Mouse (Mus musculus) intestine, postnatal 0 days (tissue): ENCODE results near the gene Cyb561d1. TPM values are rescaled to one million over a fixed set of nuclear protein-coding genes. Genes with fewer than 3 reads are reported as not detected.

Source experiments
- ATAC-seq: fragments of 200-750 bp; cut with Nextera tagmentation; 2 replicates; pipeline ENCODE4 v1.8.0; 2017; ENCODE audit warnings: mild to moderate bottlenecking, moderate TSS enrichment, moderate library complexity
- H3K27ac ChIP-seq: fragments of 300-500 bp; sonication (generic); 2 replicates; pipeline ENCODE4 v1.5.1; 2014; ENCODE audit warnings: mild to moderate bottlenecking, low read depth, low read length, moderate library complexity
- H3K27me3 ChIP-seq: fragments of 300-500 bp; sonication (generic); replicated peaks from 2 replicates; pipeline ENCODE4 v1.6.1; 2014; ENCODE audit warnings: low read length, mixed read lengths; ENCODE audit not compliant: control insufficient read depth, insufficient read depth
- H3K36me3 ChIP-seq: fragments of 300-500 bp; sonication (generic); 2 replicates; pipeline ENCODE4 v1.6.1; 2014; ENCODE audit warnings: mild to moderate bottlenecking, moderate library complexity; ENCODE audit not compliant: control insufficient read depth, insufficient read depth
- H3K4me1 ChIP-seq: fragments of 300-500 bp; sonication (generic); replicated peaks from 2 replicates; pipeline ENCODE4 v1.6.1; 2014; ENCODE audit warnings: antibody characterized with exemption, low read length, mixed read lengths; ENCODE audit not compliant: control insufficient read depth, insufficient read depth
- H3K4me2 ChIP-seq: fragments of 300-500 bp; sonication (generic); replicated peaks from 2 replicates; pipeline ENCODE4 v1.6.1; 2014; ENCODE audit warnings: low read depth, mild to moderate bottlenecking, moderate library complexity
- H3K4me3 ChIP-seq: fragments of 300-500 bp; sonication (generic); 2 replicates; pipeline ENCODE4 v1.5.1; 2014; ENCODE audit warnings: low read depth, low read length
- H3K9ac ChIP-seq: fragments of 300-500 bp; sonication (generic); 2 replicates; pipeline ENCODE4 v1.6.1; 2014; ENCODE audit warnings: mild to moderate bottlenecking, low read depth, low read length
- H3K9me3 ChIP-seq: fragments of 300-500 bp; sonication (generic); 2 replicates; pipeline ENCODE4 v1.6.1; 2016; ENCODE audit warnings: mixed run types; ENCODE audit not compliant: control insufficient read depth
- CTCF ChIP-seq: sonication (generic); IDR thresholded peaks from 2 replicates; pipeline ENCODE4 v1.5.1; 2016; ENCODE audit warnings: low read depth, mild to moderate bottlenecking, control low read depth, antibody characterized with exemption, moderate library complexity
- WGBS: fragments of 180-500 bp; shearing (Covaris S2); extraction: QIAGEN DNeasy Blood & Tissue Kit; methylation state at CpG from one replicate; pipeline ENCODE4 v1.1.7; 2014; 5-methylcytosine and 5-hydroxymethylcytosine counted together
- polyA plus RNA-seq: library from polyadenylated mRNA; unstranded; fragments of >200 nt; fragmentation: Nextera tagmentation; extraction: Ambion mirVana; gene quantifications from 2 replicates; pipeline ENCODE4 v1.2.1, GENCODE M21; 2015

The Cyb561d1 gene
- polyA plus RNA-seq, 1 experiment from 2014 or later, result 6.3 TPM

- Histone ChIP-seq H3K4me3 (no peak overlapping the region), H3K4me2 (no peak overlapping the region), H3K27ac (no peak overlapping the region), H3K4me1 (no peaks in the 10 kb centered on the region), H3K36me3 (peaks cover 8% of the 10 kb centered on the region; the same call in 1 of the 2 replicates), H3K9me3 (no peaks in the 10 kb centered on the region), H3K27me3 (no peaks in the 10 kb centered on the region), H3K9ac (no peak overlapping the region)
- 82% methylated on average over 7 of the region's 7 CpGs for WGBS
- ATAC-seq, result no peak
- TF ChIP-seq CTCF, result no peak
These were observed 4.9 kb downstream of the Cyb561d1 start for GRCm38 (mm10) chr3:108195941-108196590.

GRCm38 (mm10) chr3:108195287-108195686, 5.7 kb downstream of the Cyb561d1 start:
- Histone ChIP-seq H3K4me1 (no peaks in the 10 kb centered on the region), H3K4me3 (no peak overlapping the region), H3K27ac (no peak overlapping the region), H3K4me2 (no peak overlapping the region), H3K9ac (no peak overlapping the region), H3K27me3 (no peaks in the 10 kb centered on the region), H3K36me3 (peaks cover 8% of the 10 kb centered on the region; the same call in 1 of the 2 replicates), H3K9me3 (no peaks in the 10 kb centered on the region)
- ATAC-seq, result no peak
- WGBS, result 90% methylated on average over 4 of the region's 4 CpGs
- TF ChIP-seq CTCF, result no peak

GRCm38 (mm10) chr3:108193686-108194085, 7.3 kb downstream of the Cyb561d1 start:
- H3K27me3 ChIP-seq, result no peaks in the 10 kb centered on the region
- ATAC-seq, result no peak
- no peak overlapping the region for H3K4me2 ChIP-seq
- WGBS, result 54% methylated on average over 4 of the region's 4 CpGs
- TF ChIP-seq CTCF, result no peak
- no peaks in the 10 kb centered on the region for H3K9me3 ChIP-seq
- peaks cover 8% of the 10 kb centered on the region; the same call in 1 of the 2 replicates for H3K36me3 ChIP-seq
- H3K4me3 ChIP-seq, result no peak overlapping the region
- H3K27ac ChIP-seq, result no peak overlapping the region
- no peak overlapping the region for H3K9ac ChIP-seq
- no peaks in the 10 kb centered on the region for H3K4me1 ChIP-seq

GRCm38 (mm10) chr3:108189897-108190296, 11.1 kb downstream of the Cyb561d1 start:
- no peak for ATAC-seq
- no peak overlapping the region for H3K4me3 ChIP-seq
- H3K9me3 ChIP-seq, result no peaks in the 10 kb centered on the region
- TF ChIP-seq CTCF, result no peak
- no peak overlapping the region for H3K27ac ChIP-seq
- H3K9ac ChIP-seq, result no peak overlapping the region
- no peaks in the 10 kb centered on the region for H3K27me3 ChIP-seq
- peak overlapping the region; percentile 28; the same call in 1 of the 2 replicates for H3K4me2 ChIP-seq
- 0 out of 2 replicates have a peak, but pooled peaks cover 2% of the 10 kb centered on the region for H3K4me1 ChIP-seq
- no peaks in the 10 kb centered on the region; the same call in 1 of the 2 replicates for H3K36me3 ChIP-seq
- WGBS, result 31% methylated on average over 5 of the region's 5 CpGs

- no peak overlapping the region for H3K4me3 ChIP-seq
- 82% methylated on average over 9 of the region's 9 CpGs for WGBS
- H3K4me1 ChIP-seq, result 0 out of 2 replicates have a peak, but pooled peaks cover 2% of the 10 kb centered on the region
- H3K36me3 ChIP-seq, result no peaks in the 10 kb centered on the region; the same call in 1 of the 2 replicates
- ATAC-seq, result no peak
- H3K9me3 ChIP-seq, result no peaks in the 10 kb centered on the region
- no peak overlapping the region for H3K27ac ChIP-seq
- TF ChIP-seq CTCF, result no peak
- H3K27me3 ChIP-seq, result no peaks in the 10 kb centered on the region
- no peak overlapping the region for H3K4me2 ChIP-seq
- no peak overlapping the region for H3K9ac ChIP-seq
These were observed 12.1 kb downstream of the Cyb561d1 start for GRCm38 (mm10) chr3:108188716-108189490.

DNA sequence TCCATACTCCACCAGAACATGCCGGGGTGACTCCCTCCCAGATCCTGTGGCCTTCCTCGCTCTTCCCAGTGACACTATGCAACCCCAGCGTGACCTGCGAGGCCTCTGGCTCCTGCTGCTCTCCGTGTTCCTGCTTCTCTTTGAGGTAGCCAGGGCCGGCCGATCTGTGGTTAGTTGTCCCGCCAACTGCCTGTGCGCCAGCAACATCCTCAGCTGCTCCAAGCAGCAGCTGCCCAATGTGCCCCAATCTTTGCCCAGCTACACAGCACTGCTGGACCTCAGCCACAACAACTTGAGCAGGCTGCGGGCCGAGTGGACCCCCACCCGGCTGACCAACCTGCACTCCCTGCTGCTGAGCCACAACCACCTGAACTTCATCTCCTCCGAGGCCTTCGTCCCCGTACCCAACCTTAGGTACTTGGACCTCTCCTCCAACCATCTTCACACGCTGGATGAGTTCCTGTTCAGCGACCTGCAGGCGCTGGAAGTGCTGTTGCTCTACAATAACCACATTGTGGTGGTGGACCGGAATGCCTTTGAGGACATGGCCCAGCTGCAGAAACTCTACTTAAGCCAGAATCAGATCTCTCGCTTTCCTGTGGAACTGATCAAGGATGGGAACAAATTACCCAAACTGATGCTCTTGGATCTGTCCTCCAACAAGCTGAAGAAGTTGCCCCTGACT, 13.8 kb downstream of the Cyb561d1 start:
- Histone ChIP-seq H3K4me3 (no peak overlapping the region; the same call in 1 of the 2 replicates), H3K9ac (no peak overlapping the region), H3K36me3 (no peaks in the 10 kb centered on the region; the same call in 1 of the 2 replicates), H3K27ac (no peak overlapping the region), H3K9me3 (no peaks in the 10 kb centered on the region), H3K4me2 (peak overlapping the region; percentile 92), H3K27me3 (no peaks in the 10 kb centered on the region), H3K4me1 (0 out of 2 replicates have a peak, but pooled peaks cover 2% of the 10 kb centered on the region)
- WGBS, result 78% methylated on average over 20 of the region's 20 CpGs
- no peak for ATAC-seq
- TF ChIP-seq CTCF, result no peak
